Mouse (Mus musculus) brain, embryonic 14.5 days (tissue): Measurements from ENCODE around the gene Sbk2. TPM values are rescaled to one million over a fixed set of nuclear protein-coding genes. Genes with fewer than 3 reads are reported as not detected.
A peak's percentile ranks its signal among the peaks of the same experiment; 100 is the strongest.
"Not testable (repeated sequence)": the region's sequence is repeated elsewhere in the genome, so short reads cannot be mapped to it uniquely, and the experiment has no call there.

Source experiments
- DNase-seq: peaks from one replicate; pipeline ENCODE4 v3.0.0-alpha.2; 2011; ENCODE audit warnings: low read depth
- CTCF ChIP-seq: fragments of 200-500 bp; IDR thresholded peaks from 2 replicates; pipeline ENCODE4 v1.5.1; 2012; ENCODE audit warnings: inconsistent platforms, mild to moderate bottlenecking, moderate library complexity, borderline replicate concordance; ENCODE audit not compliant: insufficient read depth, insufficient read length; ENCODE audit errors: extremely low read depth
- POLR2A ChIP-seq: fragments of 200-500 bp; IDR thresholded peaks from 2 replicates; pipeline ENCODE4 v1.6.1; 2012; ENCODE audit warnings: mild to moderate bottlenecking, inconsistent platforms, borderline replicate concordance; ENCODE audit not compliant: poor library complexity, insufficient read depth, insufficient read length, severe bottlenecking; ENCODE audit errors: extremely low read depth
- polyA plus RNA-seq: library from polyadenylated mRNA; depleted of rRNA; stranded (reverse); fragments of >200 nt; gene quantifications from 2 replicates; pipeline ENCODE4 v1.2.3, GENCODE M21; 2012; rRNA removed

Gene Sbk2
- polyA plus RNA-seq = 0.14 TPM in 2 replicates

- peak; percentile 71 for DNase-seq
- TF ChIP-seq CTCF (peak; percentile 60), POLR2A (no peak)
Observed at GRCm38 (mm10) chr7:4964272-4964671, at the start of gene Sbk2. Gene Sbk2 (minus strand): TSS chr7:4964406.

- TF ChIP-seq CTCF = no peak
- TF ChIP-seq POLR2A = no peak
- DNase-seq = no peak
Observed at GRCm38 (mm10) chr7:5012681-5013513, 48.7 kb upstream of the Sbk2 start.

- DNase-seq = no peak
- TF ChIP-seq POLR2A (no peak), CTCF (no peak)
Observed at GRCm38 (mm10) chr7:5008229-5008628, 44.0 kb upstream of the Sbk2 start.

DNA sequence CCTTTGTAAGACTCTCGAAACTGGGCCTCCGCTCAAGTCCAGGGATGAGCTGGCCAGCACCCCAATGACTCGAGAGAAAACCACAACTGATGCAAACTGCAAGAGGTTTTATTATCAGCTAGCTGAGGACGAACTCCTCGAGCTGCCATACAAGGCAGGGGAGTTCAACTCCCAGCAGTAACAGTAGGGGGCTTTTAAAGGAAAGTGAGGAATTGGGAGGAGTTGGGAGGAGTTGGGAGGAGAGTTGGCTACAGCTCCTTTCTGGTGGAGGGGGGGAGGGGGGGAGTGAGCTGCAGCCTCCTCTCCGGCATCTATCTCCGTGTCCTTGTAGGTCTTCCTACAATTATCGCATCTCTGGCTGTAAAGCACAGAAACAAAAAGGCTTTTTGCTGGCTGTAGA is 38.7 kb upstream of the Sbk2 start:
- not testable (repeated sequence) for DNase-seq

- DNase-seq = no peak
- TF ChIP-seq POLR2A = no peak
- peak; percentile 7; the same call in 1 of the 2 replicates for TF ChIP-seq CTCF
Observed at GRCm38 (mm10) chr7:4999876-5000275, 35.7 kb upstream of the Sbk2 start.

DNA sequence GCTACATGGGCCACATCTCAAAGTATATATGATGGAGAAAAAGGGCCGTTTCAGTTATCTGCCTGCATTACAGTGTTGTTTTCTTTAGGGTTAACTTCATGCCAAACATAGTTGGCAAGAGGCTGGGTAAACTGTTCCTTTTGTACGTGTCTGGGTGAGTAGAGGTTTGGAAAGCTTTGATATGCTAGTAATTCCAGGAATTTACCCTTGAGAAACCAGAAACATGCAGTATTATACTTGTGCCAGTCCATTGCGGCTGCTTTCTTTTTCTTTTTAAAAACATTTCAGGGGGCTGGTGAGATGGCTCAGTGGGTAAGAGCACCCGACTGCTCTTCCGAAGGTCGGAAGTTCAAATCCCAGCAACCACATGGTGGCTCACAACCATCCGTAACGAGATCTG is 32.7 kb upstream of the Sbk2 start:
- DNase-seq = no peak

GRCm38 (mm10) chr7:4996003-4996895 is 32.0 kb upstream of the Sbk2 start, which contains the start of gene Zfp579:
Gene Zfp579 (minus strand): TSS chr7:4996158.
- TF ChIP-seq POLR2A = peak; percentile 77; the same call in 1 of the 2 replicates
- no peak for TF ChIP-seq CTCF
- peak; percentile 97 for DNase-seq

More for the DNA sequence above, 32.7 kb upstream of the Sbk2 start:
- TF ChIP-seq CTCF = no peak
- no peak for TF ChIP-seq POLR2A

DNA sequence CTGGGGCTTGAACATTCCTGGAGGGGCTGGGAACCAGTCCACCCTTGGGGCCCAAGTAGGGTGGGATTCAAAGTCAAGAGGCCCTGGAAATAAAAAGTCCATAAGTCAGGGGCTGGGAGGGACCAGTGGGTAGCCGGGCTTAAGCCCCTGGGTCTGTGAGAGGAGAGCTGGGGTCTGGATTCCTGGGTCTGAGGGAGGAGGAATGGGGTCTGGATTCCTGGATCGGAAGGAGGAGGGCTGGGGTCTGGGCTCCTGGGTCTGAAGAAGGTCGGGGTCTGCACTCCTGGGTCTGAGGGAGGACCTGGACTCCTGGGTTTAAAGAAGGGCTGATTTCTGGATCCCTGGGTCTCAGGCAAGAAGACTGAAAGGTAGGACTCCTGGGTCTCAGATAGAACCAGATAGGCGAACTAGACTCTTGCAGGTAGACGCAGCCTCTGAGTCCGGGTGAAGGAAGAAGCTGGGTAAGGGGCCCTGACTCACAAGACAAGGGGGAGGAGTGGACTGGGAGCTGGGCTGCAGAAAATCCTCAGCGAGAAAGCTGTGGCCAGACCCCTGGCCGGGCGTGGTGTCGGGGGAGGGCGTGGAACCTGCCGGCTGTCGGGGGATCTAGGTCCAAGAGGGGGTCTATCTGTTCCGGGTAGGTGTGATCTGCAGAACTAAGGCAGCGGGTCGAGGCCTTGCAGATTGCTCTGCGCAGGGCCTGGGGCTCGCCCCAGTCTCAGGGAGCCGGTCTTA is 31.2 kb upstream of the Sbk2 start:
- no peak for DNase-seq
- TF ChIP-seq POLR2A (no peak), CTCF (no peak)

DNA sequence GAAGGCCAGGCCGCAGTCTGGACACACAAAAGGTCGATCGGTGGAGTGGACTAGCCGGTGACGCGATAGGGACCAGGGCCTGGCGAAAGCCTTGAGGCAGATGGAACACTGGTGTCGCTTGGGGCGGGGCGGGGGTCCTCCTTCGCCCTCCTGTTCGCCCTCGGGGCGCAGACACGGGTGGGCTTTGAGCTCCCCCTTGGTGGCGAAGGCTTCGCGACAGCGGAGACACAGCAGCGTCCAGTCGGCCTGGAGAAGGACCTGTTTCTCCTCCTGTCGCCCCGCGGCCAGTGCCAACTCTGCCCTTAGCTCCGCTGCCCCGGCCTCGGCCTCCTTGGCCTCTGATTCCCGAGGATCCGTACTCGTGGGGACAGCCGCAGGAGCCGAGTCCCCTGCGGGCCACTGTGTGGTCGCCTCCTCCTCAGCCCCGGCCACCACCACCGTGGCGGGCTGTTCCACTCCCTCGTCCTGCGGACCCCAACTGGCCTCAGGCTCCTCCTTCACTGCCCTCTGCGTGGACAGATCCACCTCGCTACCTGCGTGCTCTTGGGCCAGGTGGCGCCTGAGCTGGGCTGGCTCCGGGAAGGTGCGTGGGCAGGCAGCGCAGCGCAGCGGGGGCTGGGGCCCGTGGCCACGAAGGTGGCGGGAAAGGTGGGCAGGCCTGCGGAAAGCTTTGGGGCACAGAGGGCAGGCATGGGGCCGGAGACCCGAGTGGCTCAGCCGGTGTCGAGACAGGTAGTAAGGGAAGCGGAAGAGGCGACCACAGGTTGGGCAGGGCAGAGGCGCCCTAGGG is 30.0 kb upstream of the Sbk2 start:
- TF ChIP-seq POLR2A = no peak
- TF ChIP-seq CTCF = no peak
- DNase-seq = no peak

- no peak for TF ChIP-seq CTCF
- TF ChIP-seq POLR2A = no peak
- DNase-seq = no peak
Observed at GRCm38 (mm10) chr7:4993347-4993998, 29.3 kb upstream of the Sbk2 start.
